Mouse (Mus musculus): ENCODE measurements at regions not wholly inside any gene's neighbourhood (a gene's known extent, or its start where the extent isn't known, plus 50 kb on each side); places are given as distances from the start of the nearest gene placed in this dataset.
A peak's percentile ranks its signal among the peaks of the same experiment; 100 is the strongest.

DNA sequence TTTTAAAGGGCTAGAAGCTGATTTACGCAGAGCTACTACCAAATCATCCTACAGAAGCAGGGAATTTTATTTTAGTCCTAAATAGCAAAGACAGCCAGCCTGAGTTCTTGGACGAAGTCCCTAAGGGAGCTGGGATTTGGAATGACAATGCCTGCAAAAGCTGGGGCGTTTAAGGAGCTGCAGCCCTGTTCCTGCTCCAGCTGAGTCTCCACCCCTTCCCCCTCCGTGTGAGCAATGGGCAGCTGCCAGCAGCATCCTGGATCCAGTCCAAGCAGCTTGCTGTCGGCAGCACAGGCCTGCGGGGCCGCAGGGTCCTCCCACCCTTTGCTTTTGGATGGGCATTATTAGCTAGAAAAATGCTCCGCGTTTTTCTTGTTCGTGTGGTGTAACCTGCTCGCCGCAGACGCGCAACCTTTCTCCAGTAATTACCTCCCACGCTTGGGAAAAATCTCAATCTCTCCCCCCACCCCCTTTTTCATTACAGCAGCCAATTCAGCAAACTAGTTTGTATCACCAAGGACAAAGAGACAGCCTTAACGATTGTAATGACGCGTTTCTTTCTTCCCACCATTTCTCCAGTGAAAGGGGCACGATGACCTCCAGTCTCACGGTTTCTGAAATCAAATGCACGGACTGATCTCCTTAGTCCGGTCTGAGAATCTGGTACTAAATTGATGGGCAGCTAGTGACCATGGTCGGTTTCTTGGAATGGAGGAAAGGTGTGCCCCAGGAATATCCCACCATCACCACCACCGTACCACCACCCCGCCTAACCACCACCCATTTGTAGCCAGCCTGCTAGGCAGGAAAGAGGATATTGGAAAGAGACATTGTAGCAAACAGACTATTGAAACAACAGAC, 78.5 kb upstream of the Med14 start:
- no peak overlapping the region for H3K27ac ChIP-seq (replicated peaks; ENCODE audit: insufficient read depth, low read depth, low read length)
- H3K36me3 ChIP-seq (ENCODE audit: control insufficient read depth, insufficient read depth, low read length) = no peaks in the 10 kb centered on the region
- no peaks in the 10 kb centered on the region for H3K27me3 ChIP-seq (ENCODE audit: control insufficient read depth, insufficient read depth, low read length)
- WGBS = 17% methylated on average over 25 of the region's 25 CpGs
- peaks cover 2% of the 10 kb centered on the region; the same call in 1 of the 2 replicates for H3K4me1 ChIP-seq (ENCODE audit: control insufficient read depth, insufficient read depth, low read length)
- TF ChIP-seq POLR2A (IDR thresholded peaks at IDR 0.05; ENCODE audit: extremely low read depth, insufficient read depth, low read length) = no peak
- no peak for TF ChIP-seq CTCF (IDR thresholded peaks at IDR 0.05; ENCODE audit: low read depth, low read length)
- peak overlapping the region; percentile 40; the same call in 1 of the 2 replicates for H3K4me3 ChIP-seq (ENCODE audit: insufficient read depth, low read depth, low read length)
- H3K9ac ChIP-seq (ENCODE audit: low read depth, low read length) = no peak overlapping the region; the same call in 1 of the 2 replicates
- H3K79me2 ChIP-seq (ENCODE audit: control insufficient read depth, insufficient read depth, low read length) = no peaks in the 10 kb centered on the region
- DNase-seq (ENCODE audit: extremely low read depth, low read depth, low spot score) = peak; percentile 40

DNA sequence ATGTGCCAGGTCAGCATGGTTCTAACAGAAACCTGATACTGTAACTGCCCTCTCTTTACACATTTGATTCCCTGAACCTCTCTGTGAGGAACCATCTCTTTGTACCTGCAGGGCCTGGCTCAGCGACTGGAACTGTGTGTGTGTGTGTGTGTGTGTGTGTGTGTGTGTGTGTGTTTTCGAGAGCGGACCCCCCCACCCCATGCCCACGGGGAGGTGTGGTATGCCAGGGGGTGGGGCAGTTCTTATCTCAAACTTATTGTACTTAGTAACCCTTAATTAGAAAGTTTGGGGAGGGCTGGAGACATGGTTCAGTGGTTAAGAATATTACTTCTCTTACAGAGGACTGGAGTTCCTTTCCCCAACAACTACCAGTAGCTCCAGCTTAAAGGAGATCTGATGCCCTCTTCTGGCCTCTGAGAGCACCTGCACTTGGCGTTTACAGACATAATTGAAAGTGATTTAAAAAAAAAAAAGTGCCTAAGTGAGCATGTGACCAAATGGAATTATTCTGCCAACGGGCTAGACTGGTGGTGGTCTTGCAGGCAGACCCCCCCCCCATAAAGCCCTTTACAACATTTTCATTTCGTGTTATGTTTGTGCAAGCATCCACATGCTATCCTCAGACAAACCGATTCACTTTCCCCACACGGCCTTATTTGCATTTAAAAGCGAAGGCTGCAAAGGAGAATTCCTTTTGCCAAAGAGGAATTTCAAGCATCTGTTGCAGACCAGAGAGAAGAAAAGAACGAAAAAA, 77.7 kb upstream of the Med14 start:
- no peak overlapping the region for H3K27ac ChIP-seq (replicated peaks; ENCODE audit: insufficient read depth, low read depth, low read length)
- peak; percentile 67 for DNase-seq (ENCODE audit: extremely low read depth, low read depth, low spot score)
- H3K79me2 ChIP-seq (ENCODE audit: control insufficient read depth, insufficient read depth, low read length) = no peaks in the 10 kb centered on the region
- H3K36me3 ChIP-seq (ENCODE audit: control insufficient read depth, insufficient read depth, low read length) = no peaks in the 10 kb centered on the region
- 16% methylated on average over 9 of the region's 11 CpGs for WGBS
- peak overlapping the region; percentile 39 for H3K4me3 ChIP-seq (ENCODE audit: insufficient read depth, low read depth, low read length)
- TF ChIP-seq POLR2A (IDR thresholded peaks at IDR 0.05; ENCODE audit: extremely low read depth, insufficient read depth, low read length) (no peak), CTCF (IDR thresholded peaks at IDR 0.05; ENCODE audit: low read depth, low read length) (peak; percentile 49; the same call in 1 of the 2 replicates)
- H3K9ac ChIP-seq (ENCODE audit: low read depth, low read length) = no peak overlapping the region
- peaks cover 2% of the 10 kb centered on the region; the same call in 1 of the 2 replicates for H3K4me1 ChIP-seq (ENCODE audit: control insufficient read depth, insufficient read depth, low read length)
- no peaks in the 10 kb centered on the region for H3K27me3 ChIP-seq (ENCODE audit: control insufficient read depth, insufficient read depth, low read length)

GRCm38 (mm10) chrX:12837821-12838220, 75.9 kb upstream of the Med14 start:
- Histone ChIP-seq H3K4me1 (ENCODE audit: control insufficient read depth, insufficient read depth, low read length) (peaks cover 2% of the 10 kb centered on the region; the same call in 1 of the 2 replicates), H3K27ac (replicated peaks; ENCODE audit: insufficient read depth, low read depth, low read length) (no peak overlapping the region), H3K27me3 (ENCODE audit: control insufficient read depth, insufficient read depth, low read length) (no peaks in the 10 kb centered on the region), H3K36me3 (ENCODE audit: control insufficient read depth, insufficient read depth, low read length) (no peaks in the 10 kb centered on the region), H3K79me2 (ENCODE audit: control insufficient read depth, insufficient read depth, low read length) (no peaks in the 10 kb centered on the region), H3K4me3 (ENCODE audit: insufficient read depth, low read depth, low read length) (no peak overlapping the region), H3K9ac (ENCODE audit: low read depth, low read length) (no peak overlapping the region)
- TF ChIP-seq POLR2A (IDR thresholded peaks at IDR 0.05; ENCODE audit: extremely low read depth, insufficient read depth, low read length) (no peak), CTCF (IDR thresholded peaks at IDR 0.05; ENCODE audit: low read depth, low read length) (no peak)
- 0% methylated on average over 1 of the region's 1 CpGs for WGBS
- DNase-seq (ENCODE audit: extremely low read depth, low read depth, low spot score) = peak; percentile 44

DNA sequence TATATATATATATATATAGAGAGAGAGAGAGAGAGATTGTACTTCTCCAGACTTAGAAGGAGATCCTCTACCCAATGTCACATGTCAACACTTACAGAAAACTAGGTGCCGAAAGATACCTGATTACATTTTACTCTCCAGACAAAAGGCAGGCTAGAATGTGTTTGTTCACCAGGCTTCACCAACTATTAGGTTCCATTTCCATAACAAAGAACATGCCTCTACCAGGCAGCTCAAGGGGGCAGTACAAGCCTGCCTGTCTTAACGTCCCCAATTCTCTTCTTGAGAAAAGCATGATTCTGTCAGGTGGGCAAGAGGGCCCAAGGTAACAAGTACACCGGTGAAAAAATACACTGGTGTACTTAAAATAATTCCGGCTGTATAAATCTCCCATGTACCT, 72.8 kb upstream of the Med14 start:
- Histone ChIP-seq H3K4me3 (ENCODE audit: insufficient read depth, low read depth, low read length) (no peak overlapping the region), H3K27me3 (ENCODE audit: control insufficient read depth, insufficient read depth, low read length) (no peaks in the 10 kb centered on the region), H3K4me1 (ENCODE audit: control insufficient read depth, insufficient read depth, low read length) (peaks cover 2% of the 10 kb centered on the region; the same call in 1 of the 2 replicates), H3K36me3 (ENCODE audit: control insufficient read depth, insufficient read depth, low read length) (no peaks in the 10 kb centered on the region), H3K9ac (ENCODE audit: low read depth, low read length) (no peak overlapping the region), H3K79me2 (ENCODE audit: control insufficient read depth, insufficient read depth, low read length) (no peaks in the 10 kb centered on the region), H3K27ac (replicated peaks; ENCODE audit: insufficient read depth, low read depth, low read length) (no peak overlapping the region)
- no peak for DNase-seq (ENCODE audit: extremely low read depth, low read depth, low spot score)
- no peak for TF ChIP-seq POLR2A (IDR thresholded peaks at IDR 0.05; ENCODE audit: extremely low read depth, insufficient read depth, low read length)
- no peak for TF ChIP-seq CTCF (IDR thresholded peaks at IDR 0.05; ENCODE audit: low read depth, low read length)
- WGBS = 72% methylated on average over 4 of the region's 4 CpGs

- 76% methylated on average over 2 of the region's 2 CpGs for WGBS
Measured at GRCm38 (mm10) chrX:12832709-12833108, 70.8 kb upstream of the Med14 start.

More at GRCm38 (mm10) chrX:12832709-12833108, 70.8 kb upstream of the Med14 start:
- Histone ChIP-seq H3K36me3 (ENCODE audit: control insufficient read depth, insufficient read depth, low read length) (no peaks in the 10 kb centered on the region), H3K79me2 (ENCODE audit: control insufficient read depth, insufficient read depth, low read length) (no peaks in the 10 kb centered on the region), H3K9ac (ENCODE audit: low read depth, low read length) (no peak overlapping the region), H3K27ac (replicated peaks; ENCODE audit: insufficient read depth, low read depth, low read length) (no peak overlapping the region), H3K4me3 (ENCODE audit: insufficient read depth, low read depth, low read length) (no peak overlapping the region), H3K4me1 (ENCODE audit: control insufficient read depth, insufficient read depth, low read length) (no peaks in the 10 kb centered on the region), H3K27me3 (ENCODE audit: control insufficient read depth, insufficient read depth, low read length) (no peaks in the 10 kb centered on the region)
- DNase-seq (ENCODE audit: extremely low read depth, low read depth, low spot score) = peak; percentile 7
- TF ChIP-seq POLR2A (IDR thresholded peaks at IDR 0.05; ENCODE audit: extremely low read depth, insufficient read depth, low read length) (no peak), CTCF (IDR thresholded peaks at IDR 0.05; ENCODE audit: low read depth, low read length) (no peak)

All from liver, adult 2 months (tissue).